Mouse (Mus musculus) testis, adult 10 weeks (tissue): ENCODE results near the gene Hist4h4. TPM values are rescaled to one million over a fixed set of nuclear protein-coding genes. Genes with fewer than 3 reads are reported as not detected.

Source experiments
- polyA plus RNA-seq: library from polyadenylated mRNA; stranded (reverse); fragments of 350-450 nt; fragmentation: Illumina TruSeq; extraction: RNeasy Lipid Tissue Mini Kit (QIAGEN cat#74804); gene quantifications from one replicate; pipeline ENCODE4 v1.2.3, GENCODE M21; 2014; ENCODE audit warnings: low read depth, low replicate concordance

Hist4h4 gene
- polyA plus RNA-seq: 0.11 TPM

GRCm38 (mm10) chr6:136803739-136804633 is at the start of gene Hist4h4:
Gene Hist4h4, minus strand, starts transcription at chr6:136804415.

DNA sequence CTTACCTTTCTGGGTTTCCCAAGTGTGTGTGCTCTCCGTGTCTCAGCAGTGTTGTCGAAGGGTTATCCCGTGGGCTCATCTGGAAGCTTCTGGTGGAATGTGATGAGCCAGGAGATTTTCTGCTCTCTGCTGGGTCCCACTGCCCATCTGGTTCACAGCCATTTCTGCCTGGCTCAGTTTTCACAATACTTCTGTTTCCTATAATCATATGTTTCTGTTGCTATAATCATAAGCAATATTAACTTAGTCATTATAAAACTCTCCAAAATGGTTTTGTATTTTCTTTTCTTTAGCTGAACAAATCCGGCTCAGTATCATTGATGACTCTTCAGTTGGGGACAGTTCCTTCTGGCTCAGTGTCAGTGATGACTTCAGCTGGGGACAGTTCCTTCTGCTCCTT is 31.1 kb upstream of the Hist4h4 start, which contains the start of gene Smco3:
Smco3 (minus strand) TSS at position 101 of the 400 bp plus-strand sequence.

GRCm38 (mm10) chr6:136827881-136828561 is 23.8 kb upstream of the Hist4h4 start, which contains the start of gene Wbp11:
Gene Wbp11, minus strand, starts transcription at chr6:136828233.

GRCm38 (mm10) chr6:136827516-136827880 is 23.3 kb upstream of the Hist4h4 start, which contains the start of gene BC049715:
Gene BC049715, plus strand, starts transcription at chr6:136827626.

DNA sequence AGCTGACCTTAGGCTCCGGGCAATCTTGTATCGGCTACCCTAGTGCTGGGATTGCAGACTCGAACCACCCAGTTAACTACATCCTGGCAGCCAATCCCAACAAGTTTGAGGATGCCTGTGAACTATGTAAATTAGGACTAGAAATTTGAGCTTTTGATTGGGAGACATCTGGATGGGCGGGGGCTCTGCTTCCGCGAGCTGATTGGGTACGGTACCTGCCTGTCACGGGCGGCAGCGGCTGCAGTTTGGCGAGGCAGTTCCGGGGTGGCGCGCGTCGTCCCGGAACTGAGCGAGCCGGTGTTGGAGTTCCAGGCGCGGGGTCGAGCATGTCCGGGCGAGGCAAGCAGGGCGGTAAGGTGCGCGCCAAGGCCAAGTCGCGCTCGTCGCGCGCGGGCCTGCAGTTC is 3.8 kb upstream of the Hist4h4 start, which contains the start of gene H2afj:
H2afj (plus strand) TSS at position 231 of the 404 bp plus-strand sequence.

DNA sequence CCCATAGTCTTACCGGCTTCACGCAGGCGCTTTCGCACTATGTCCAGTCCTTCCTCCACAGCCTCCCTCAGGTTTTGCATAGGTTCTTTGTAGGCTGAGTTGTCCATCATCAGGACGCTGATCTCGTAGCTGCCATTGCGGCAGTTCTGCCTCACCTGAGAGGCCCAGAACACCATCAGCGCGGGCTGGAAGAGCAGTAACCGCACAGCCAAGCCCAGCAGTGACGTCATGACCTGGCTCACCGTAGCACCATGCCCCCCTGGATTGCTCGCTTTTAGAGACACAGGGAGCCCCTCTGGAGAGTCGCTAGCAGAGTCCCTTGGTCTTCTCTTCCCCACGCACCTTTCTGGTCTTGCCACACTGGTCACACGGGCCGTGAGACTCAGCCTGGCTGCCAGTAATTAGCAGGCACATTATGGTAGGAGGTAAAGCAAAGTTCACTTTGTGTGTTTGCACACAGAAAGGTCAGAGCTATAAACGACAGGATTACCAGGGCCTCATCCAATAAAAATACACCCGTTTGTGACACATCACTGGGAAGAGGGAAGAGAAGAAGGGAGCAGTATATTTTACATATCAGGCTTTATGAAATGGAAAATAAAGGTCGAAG is 22.7 kb downstream of the Hist4h4 start, which contains the start of gene Gucy2c:
Gucy2c (minus strand) TSS at position 389 of the 610 bp plus-strand sequence.

Other genes with a start within 250 kb of the Hist4h4 start
- gene Plbd1, start 142.5 kb downstream of the Hist4h4 start, polyA plus RNA-seq: 57.1 TPM
- 0.56 TPM for gene Gucy2c, start 22.6 kb downstream of the Hist4h4 start, polyA plus RNA-seq
- 1.3 TPM for gene H2afj, start 3.8 kb upstream of the Hist4h4 start, polyA plus RNA-seq
- gene BC049715, start 23.2 kb upstream of the Hist4h4 start, polyA plus RNA-seq: 215 TPM
- 635 TPM for gene Wbp11, start 23.8 kb upstream of the Hist4h4 start, polyA plus RNA-seq
- 0.22 TPM for gene Smco3, start 31.0 kb upstream of the Hist4h4 start, polyA plus RNA-seq
- 0.84 TPM for gene Art4, start 53.3 kb upstream of the Hist4h4 start, polyA plus RNA-seq
- 8.0 TPM for gene Mgp, start 71.4 kb upstream of the Hist4h4 start, polyA plus RNA-seq
- gene Erp27, start 117.8 kb upstream of the Hist4h4 start, polyA plus RNA-seq: not detected
- 0.52 TPM for gene Pde6h, start 119.4 kb upstream of the Hist4h4 start, polyA plus RNA-seq
- gene Arhgdib, start 137.5 kb upstream of the Hist4h4 start, polyA plus RNA-seq: 4.3 TPM